Mouse (Mus musculus) neural tube, embryonic 11.5 days (tissue): ENCODE results near the gene Ak7. TPM values are rescaled to one million over a fixed set of nuclear protein-coding genes. Genes with fewer than 3 reads are reported as not detected.
A peak's percentile ranks its signal among the peaks of the same experiment; 100 is the strongest.

Experiments
- ATAC-seq: fragments of 200-750 bp; cut with Nextera tagmentation; 2 replicates; pipeline ENCODE4 v1.8.0; 2017; ENCODE audit warnings: moderate number of reproducible peaks, mild to moderate bottlenecking, moderate TSS enrichment, moderate library complexity; ENCODE audit not compliant: insufficient read depth, low FRiP score, low TSS enrichment
- DNase-seq: peaks from one replicate; pipeline ENCODE4 v3.0.0-alpha.2; 2015; ENCODE audit warnings: low spot score
- H3K27ac ChIP-seq: fragments of 300-500 bp; sonication (generic); 2 replicates; pipeline ENCODE4 v1.5.1; 2014; ENCODE audit warnings: low read depth, mild to moderate bottlenecking, low read length
- H3K27me3 ChIP-seq: fragments of 300-500 bp; sonication (generic); 2 replicates; pipeline ENCODE4 v1.6.1; 2014; ENCODE audit warnings: mild to moderate bottlenecking, low read length, mixed read lengths; ENCODE audit not compliant: control insufficient read depth, insufficient read depth
- H3K36me3 ChIP-seq: fragments of 300-500 bp; sonication (generic); 2 replicates; pipeline ENCODE4 v1.6.1; 2014; ENCODE audit warnings: mild to moderate bottlenecking, low read length, moderate library complexity, mixed read lengths; ENCODE audit not compliant: control insufficient read depth, insufficient read depth
- H3K4me1 ChIP-seq: fragments of 300-500 bp; sonication (generic); 2 replicates; pipeline ENCODE4 v1.6.1; 2014; ENCODE audit warnings: low read length, mixed read lengths; ENCODE audit not compliant: control insufficient read depth, insufficient read depth
- H3K4me2 ChIP-seq: fragments of 300-500 bp; sonication (generic); 2 replicates; pipeline ENCODE4 v1.6.1; 2014; ENCODE audit warnings: low read depth, mild to moderate bottlenecking, moderate library complexity
- H3K4me3 ChIP-seq: fragments of 300-500 bp; sonication (generic); 2 replicates; pipeline ENCODE4 v1.5.1; 2014; ENCODE audit warnings: low read depth, low read length
- H3K9ac ChIP-seq: fragments of 300-500 bp; sonication (generic); 2 replicates; pipeline ENCODE4 v1.6.1; 2014; ENCODE audit warnings: mild to moderate bottlenecking, low read length
- H3K9me3 ChIP-seq: fragments of 300-500 bp; sonication (generic); 2 replicates; pipeline ENCODE4 v1.6.1; 2016; ENCODE audit warnings: low read length; ENCODE audit not compliant: control insufficient read depth
- WGBS: fragments of 180-500 bp; shearing (Covaris S2); extraction: QIAGEN DNeasy Blood & Tissue Kit; methylation state at CpG from one replicate; pipeline ENCODE4 v1.1.7; 2014; 5-methylcytosine and 5-hydroxymethylcytosine counted together
- polyA plus RNA-seq: library from polyadenylated mRNA; unstranded; fragments of >200 nt; fragmentation: Nextera tagmentation; extraction: Ambion mirVana; gene quantifications from 2 replicates; pipeline ENCODE4 v1.2.1, GENCODE M21; 2014

Gene Ak7
- polyA plus RNA-seq, 1 experiment from 2014 or later = 0.12 TPM

DNA sequence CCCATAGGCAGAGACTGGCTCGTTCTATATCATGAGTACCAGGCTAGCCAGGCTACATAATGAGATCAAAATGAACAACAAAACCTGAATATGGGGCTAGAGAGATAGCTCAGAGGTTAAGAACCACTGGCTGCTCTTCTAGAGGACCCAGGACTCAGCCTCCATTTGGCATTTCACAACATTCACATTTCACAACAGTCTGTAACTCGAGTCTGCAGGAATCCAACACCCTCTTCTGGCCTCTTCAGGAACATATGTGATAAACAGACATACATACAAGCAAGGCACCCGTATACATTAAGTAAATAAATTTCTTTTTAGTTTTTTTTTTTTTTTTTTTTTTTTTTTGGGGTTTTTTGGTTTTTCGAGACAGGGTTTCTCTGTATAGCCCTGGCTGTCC, 17.2 kb upstream of the Ak7 start:
- H3K4me3 ChIP-seq = no peak overlapping the region
- H3K36me3 ChIP-seq = no peaks in the 10 kb centered on the region; the same call in 1 of the 2 replicates
- WGBS = 88% methylated on average over 4 of the region's 4 CpGs
- H3K4me1 ChIP-seq = peaks cover 15% of the 10 kb centered on the region; the same call in 1 of the 2 replicates
- no peak for ATAC-seq
- no peaks in the 10 kb centered on the region for H3K27me3 ChIP-seq
- DNase-seq = no peak
- H3K27ac ChIP-seq = no peak overlapping the region
- no peak overlapping the region for H3K4me2 ChIP-seq
- no peaks in the 10 kb centered on the region for H3K9me3 ChIP-seq
- no peak overlapping the region for H3K9ac ChIP-seq

GRCm38 (mm10) chr12:105689435-105689834, 16.3 kb upstream of the Ak7 start:
- Histone ChIP-seq H3K4me1 (peaks cover 11% of the 10 kb centered on the region; the same call in 1 of the 2 replicates), H3K36me3 (no peaks in the 10 kb centered on the region; the same call in 1 of the 2 replicates), H3K4me3 (no peak overlapping the region), H3K9ac (no peak overlapping the region), H3K4me2 (no peak overlapping the region), H3K27ac (no peak overlapping the region), H3K27me3 (no peaks in the 10 kb centered on the region), H3K9me3 (no peaks in the 10 kb centered on the region)
- WGBS = 93% methylated on average over 13 of the region's 13 CpGs
- no peak for DNase-seq
- ATAC-seq = no peak

DNA sequence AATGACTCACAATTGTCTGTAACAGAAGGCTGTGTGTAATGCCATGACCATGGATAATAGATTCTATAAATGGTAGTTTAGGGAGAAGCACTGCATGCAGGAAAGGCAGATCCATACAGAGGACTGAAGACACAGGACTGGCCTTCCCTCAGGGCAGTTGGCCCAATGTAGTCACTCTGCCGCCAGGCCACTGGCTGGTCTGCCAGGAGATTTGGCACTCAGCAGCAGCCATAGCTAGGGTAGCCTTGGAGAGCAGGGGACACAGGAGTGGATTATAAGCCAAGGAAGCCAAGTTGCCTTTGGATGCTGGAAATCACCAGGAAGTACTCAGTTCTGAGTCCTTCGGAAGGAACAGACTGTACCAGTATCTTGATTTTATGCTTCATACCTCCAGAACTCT, 11.8 kb upstream of the Ak7 start:
- H3K9ac ChIP-seq = no peak overlapping the region
- H3K36me3 ChIP-seq = no peaks in the 10 kb centered on the region; the same call in 1 of the 2 replicates
- H3K4me1 ChIP-seq = no peaks in the 10 kb centered on the region
- 98% methylated on average over 2 of the region's 2 CpGs for WGBS
- no peaks in the 10 kb centered on the region for H3K27me3 ChIP-seq
- ATAC-seq = no peak
- no peaks in the 10 kb centered on the region for H3K9me3 ChIP-seq
- H3K4me2 ChIP-seq = no peak overlapping the region
- no peak overlapping the region for H3K4me3 ChIP-seq
- DNase-seq = no peak
- no peak overlapping the region for H3K27ac ChIP-seq

- no peaks in the 10 kb centered on the region for H3K27me3 ChIP-seq
- H3K4me1 ChIP-seq = no peaks in the 10 kb centered on the region
- peaks cover 4% of the 10 kb centered on the region; the same call in 1 of the 2 replicates for H3K36me3 ChIP-seq
- DNase-seq = no peak
- no peaks in the 10 kb centered on the region for H3K9me3 ChIP-seq
- no peak overlapping the region for H3K9ac ChIP-seq
- H3K27ac ChIP-seq = no peak overlapping the region
- no peak overlapping the region for H3K4me3 ChIP-seq
- 86% methylated on average over 7 of the region's 7 CpGs for WGBS
- no peak overlapping the region for H3K4me2 ChIP-seq
- ATAC-seq = no peak
Measured at GRCm38 (mm10) chr12:105695848-105696247, 9.9 kb upstream of the Ak7 start.

DNA sequence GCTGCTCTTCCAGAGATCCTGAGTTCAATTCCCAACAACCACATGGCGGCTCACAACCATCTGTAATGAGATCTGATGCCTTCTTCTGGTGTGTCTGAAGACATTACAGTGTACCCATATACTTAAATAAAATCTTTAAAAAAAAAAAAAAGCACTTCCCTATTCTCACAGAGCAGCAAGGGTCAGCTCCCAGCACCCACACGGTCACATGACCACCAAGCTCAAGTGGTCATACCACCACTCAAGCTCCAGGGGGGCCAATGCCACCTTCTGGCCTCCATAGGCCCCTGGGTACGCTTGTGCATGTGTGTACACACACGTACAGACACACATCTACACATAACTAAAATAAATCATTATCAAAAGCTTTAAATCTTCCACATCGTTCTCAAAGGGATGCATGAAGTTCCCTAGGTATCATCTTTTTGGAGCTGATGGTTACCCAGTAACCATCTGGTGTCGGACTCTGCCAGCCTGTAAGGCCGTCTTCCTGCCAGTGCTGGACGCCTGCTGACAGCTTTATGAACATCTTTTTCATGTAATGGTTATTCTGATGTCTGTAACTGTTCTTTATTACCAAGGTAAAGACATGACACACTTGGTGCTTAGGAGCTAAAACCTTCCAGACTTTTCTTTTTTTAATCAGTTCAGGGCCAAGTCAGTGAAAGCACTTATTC, 8.5 kb upstream of the Ak7 start:
- DNase-seq (no peak), ATAC-seq (no peak)
- Histone ChIP-seq H3K4me2 (no peak overlapping the region), H3K9ac (no peak overlapping the region), H3K27me3 (no peaks in the 10 kb centered on the region), H3K27ac (no peak overlapping the region), H3K36me3 (peaks cover 4% of the 10 kb centered on the region; the same call in 1 of the 2 replicates), H3K9me3 (no peaks in the 10 kb centered on the region), H3K4me1 (no peaks in the 10 kb centered on the region), H3K4me3 (no peak overlapping the region)
- WGBS = 89% methylated on average over 8 of the region's 8 CpGs

- no peak for ATAC-seq
- WGBS = 93% methylated on average over 12 of the region's 12 CpGs
- H3K9ac ChIP-seq = no peak overlapping the region
- DNase-seq = no peak
- H3K9me3 ChIP-seq = no peaks in the 10 kb centered on the region
- H3K4me1 ChIP-seq = peaks cover 3% of the 10 kb centered on the region
- no peaks in the 10 kb centered on the region for H3K27me3 ChIP-seq
- H3K36me3 ChIP-seq = peaks cover 4% of the 10 kb centered on the region; the same call in 1 of the 2 replicates
- no peak overlapping the region for H3K27ac ChIP-seq
- no peak overlapping the region for H3K4me3 ChIP-seq
- H3K4me2 ChIP-seq = no peak overlapping the region
Measured at GRCm38 (mm10) chr12:105700433-105700832, 5.3 kb upstream of the Ak7 start.

DNA sequence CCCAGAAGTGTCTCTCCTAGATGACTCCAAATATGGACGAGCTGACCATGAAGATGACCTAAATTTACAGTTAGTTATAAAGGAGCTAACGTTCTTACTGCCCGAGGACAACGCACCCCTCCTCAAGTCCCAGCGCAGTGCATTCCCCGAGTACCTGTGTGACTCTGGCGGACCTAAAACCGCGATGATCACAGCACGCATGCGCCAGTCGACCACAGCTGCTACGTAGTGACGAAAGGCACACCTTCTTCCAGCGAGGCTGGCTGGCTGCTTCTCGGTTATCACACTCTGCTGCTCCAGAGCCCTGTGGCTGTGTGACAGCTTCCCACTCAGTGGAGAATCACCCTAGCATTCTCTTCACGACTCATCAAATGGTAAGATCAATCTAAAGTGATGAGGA, 12.8 kb downstream of the Ak7 start:
- DNase-seq (no peak), ATAC-seq (no peak)
- Histone ChIP-seq H3K4me2 (no peak overlapping the region), H3K9ac (no peak overlapping the region; the same call in 1 of the 2 replicates), H3K27me3 (no peaks in the 10 kb centered on the region), H3K4me1 (no peaks in the 10 kb centered on the region), H3K4me3 (no peak overlapping the region), H3K27ac (no peak overlapping the region), H3K9me3 (no peaks in the 10 kb centered on the region), H3K36me3 (no peaks in the 10 kb centered on the region)
- 71% methylated on average over 17 of the region's 17 CpGs for WGBS

- Histone ChIP-seq H3K36me3 (no peaks in the 10 kb centered on the region), H3K9ac (no peak overlapping the region), H3K4me2 (no peak overlapping the region), H3K9me3 (no peaks in the 10 kb centered on the region), H3K27me3 (no peaks in the 10 kb centered on the region), H3K27ac (no peak overlapping the region), H3K4me1 (no peaks in the 10 kb centered on the region), H3K4me3 (no peak overlapping the region)
- DNase-seq (no peak), ATAC-seq (no peak)
- 72% methylated on average over 3 of the region's 3 CpGs for WGBS
Measured at GRCm38 (mm10) chr12:105720196-105720595, 14.4 kb downstream of the Ak7 start.

- Histone ChIP-seq H3K4me1 (no peaks in the 10 kb centered on the region), H3K36me3 (no peaks in the 10 kb centered on the region), H3K9ac (no peak overlapping the region), H3K4me3 (no peak overlapping the region), H3K27ac (no peak overlapping the region), H3K4me2 (no peak overlapping the region), H3K27me3 (no peaks in the 10 kb centered on the region), H3K9me3 (no peaks in the 10 kb centered on the region)
- WGBS = 49% methylated on average over 14 of the region's 14 CpGs
- peak; percentile 50; the same call in 1 of the 2 replicates for ATAC-seq
- no peak for DNase-seq
Measured at GRCm38 (mm10) chr12:105721452-105722132, 15.8 kb downstream of the Ak7 start.
